Mouse (Mus musculus): ENCODE results near the gene Prcd. TPM values are rescaled to one million over a fixed set of nuclear protein-coding genes. Genes with fewer than 3 reads are reported as not detected.
"Not testable (repeated sequence)": the region's sequence is repeated elsewhere in the genome, so short reads cannot be mapped to it uniquely, and the experiment has no call there.

Prcd gene
- total RNA-seq, 1 experiment from 2014 or later: not detected

GRCm38 (mm10) chr11:116624131-116624832 is 29.1 kb upstream of the Prcd start:
- peak; percentile 72 for ATAC-seq (ENCODE audit: extremely low read depth, insufficient number of reproducible peaks, low FRiP score, poor library complexity, severe bottlenecking)

GRCm38 (mm10) chr11:116625081-116626000 is 28.0 kb upstream of the Prcd start:
- ATAC-seq (ENCODE audit: extremely low read depth, insufficient number of reproducible peaks, low FRiP score, poor library complexity, severe bottlenecking): no peak

GRCm38 (mm10) chr11:116626299-116627071 is 26.8 kb upstream of the Prcd start, which contains the start of gene Rhbdf2:
TSS of gene Rhbdf2 (minus strand) at chr11:116627019.
- ATAC-seq (ENCODE audit: extremely low read depth, insufficient number of reproducible peaks, low FRiP score, poor library complexity, severe bottlenecking): no peak

- no peak for ATAC-seq (ENCODE audit: extremely low read depth, insufficient number of reproducible peaks, low FRiP score, poor library complexity, severe bottlenecking)
Observed at GRCm38 (mm10) chr11:116627072-116628020, 26.0 kb upstream of the Prcd start.

- ATAC-seq (ENCODE audit: extremely low read depth, insufficient number of reproducible peaks, low FRiP score, poor library complexity, severe bottlenecking): peak; percentile 73
Observed at GRCm38 (mm10) chr11:116628712-116629111, 24.6 kb upstream of the Prcd start.

- ATAC-seq (ENCODE audit: extremely low read depth, insufficient number of reproducible peaks, low FRiP score, poor library complexity, severe bottlenecking): no peak
Observed at GRCm38 (mm10) chr11:116629472-116629871, 23.9 kb upstream of the Prcd start.

- no peak for ATAC-seq (ENCODE audit: extremely low read depth, insufficient number of reproducible peaks, low FRiP score, poor library complexity, severe bottlenecking)
Observed at GRCm38 (mm10) chr11:116630171-116630965, 23.0 kb upstream of the Prcd start.

GRCm38 (mm10) chr11:116632962-116633361 is 20.4 kb upstream of the Prcd start:
- ATAC-seq (ENCODE audit: extremely low read depth, insufficient number of reproducible peaks, low FRiP score, poor library complexity, severe bottlenecking): no peak

- ATAC-seq (ENCODE audit: extremely low read depth, insufficient number of reproducible peaks, low FRiP score, poor library complexity, severe bottlenecking): not testable (repeated sequence)
Observed at GRCm38 (mm10) chr11:116636607-116637006, 16.7 kb upstream of the Prcd start.

- no peak for ATAC-seq (ENCODE audit: extremely low read depth, insufficient number of reproducible peaks, low FRiP score, poor library complexity, severe bottlenecking)
Observed at GRCm38 (mm10) chr11:116641168-116641567, 12.2 kb upstream of the Prcd start.

GRCm38 (mm10) chr11:116641731-116642130 is 11.6 kb upstream of the Prcd start:
- ATAC-seq (ENCODE audit: extremely low read depth, insufficient number of reproducible peaks, low FRiP score, poor library complexity, severe bottlenecking): no peak

- peak; percentile 65 for ATAC-seq (ENCODE audit: extremely low read depth, insufficient number of reproducible peaks, low FRiP score, poor library complexity, severe bottlenecking)
Observed at GRCm38 (mm10) chr11:116642681-116643578, 10.4 kb upstream of the Prcd start.

GRCm38 (mm10) chr11:116643579-116644224 is 9.6 kb upstream of the Prcd start:
- ATAC-seq (ENCODE audit: extremely low read depth, insufficient number of reproducible peaks, low FRiP score, poor library complexity, severe bottlenecking): no peak

- ATAC-seq (ENCODE audit: extremely low read depth, insufficient number of reproducible peaks, low FRiP score, poor library complexity, severe bottlenecking): no peak
Observed at GRCm38 (mm10) chr11:116644225-116645112, 8.9 kb upstream of the Prcd start.

GRCm38 (mm10) chr11:116645446-116646110 is 7.8 kb upstream of the Prcd start:
- no peak for ATAC-seq (ENCODE audit: extremely low read depth, insufficient number of reproducible peaks, low FRiP score, poor library complexity, severe bottlenecking)

Data from neutrophil, adult 5-6 weeks (primary cell).